Mouse (Mus musculus) brain, embryonic 14.5 days (tissue): ENCODE measurements around the gene Arsb.

ENCODE experiments used
- CTCF ChIP-seq: fragments of 200-500 bp; IDR thresholded peaks from 2 replicates; pipeline ENCODE4 v1.5.1; 2012; ENCODE audit warnings: inconsistent platforms, mild to moderate bottlenecking, moderate library complexity, borderline replicate concordance; ENCODE audit not compliant: insufficient read depth, insufficient read length; ENCODE audit errors: extremely low read depth
- POLR2A ChIP-seq: fragments of 200-500 bp; IDR thresholded peaks from 2 replicates; pipeline ENCODE4 v1.6.1; 2012; ENCODE audit warnings: mild to moderate bottlenecking, inconsistent platforms, borderline replicate concordance; ENCODE audit not compliant: poor library complexity, insufficient read depth, insufficient read length, severe bottlenecking; ENCODE audit errors: extremely low read depth

DNA sequence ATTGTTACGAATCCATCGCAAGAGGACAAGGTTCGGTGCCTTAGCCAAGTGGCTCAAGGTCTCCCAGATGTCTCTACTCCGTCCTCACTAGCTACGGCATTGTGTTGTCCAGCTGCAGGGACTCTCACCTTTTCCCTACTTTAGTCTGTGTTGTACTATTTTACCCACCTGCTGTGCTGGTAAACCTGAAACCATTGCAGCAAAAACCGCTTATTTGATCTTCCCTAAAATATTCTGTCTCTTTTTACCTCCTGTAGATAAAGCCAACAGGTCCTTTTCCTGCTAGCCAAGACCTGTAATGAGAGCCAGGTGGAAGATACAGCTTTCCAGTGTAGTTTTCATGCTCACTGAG is 58.8 kb downstream of the Arsb start:
- TF ChIP-seq POLR2A (no peak), CTCF (no peak)
